Mouse (Mus musculus): ENCODE results near the gene Gabbr2. TPM values are rescaled to one million over a fixed set of nuclear protein-coding genes. Genes with fewer than 3 reads are reported as not detected.

Gene Gabbr2
- polyA plus RNA-seq, 1 experiment from 2014 or later: 0.08 TPM

- Histone ChIP-seq H3K36me3 (no peaks in the 10 kb centered on the region), H3K27me3 (replicated peaks) (0 out of 2 replicates have a peak, but pooled peaks cover 2% of the 10 kb centered on the region), H3K4me2 (peak overlapping the region; percentile 38), H3K4me1 (peaks cover 33% of the 10 kb centered on the region), H3K9me3 (replicated peaks) (no peaks in the 10 kb centered on the region), H3K9ac (no peak overlapping the region), H3K27ac (no peak overlapping the region), H3K4me3 (no peak overlapping the region)
- 43% methylated on average over 12 of the region's 12 CpGs for WGBS (ENCODE audit: insufficient replicate concordance)
- peak; percentile 67 for ATAC-seq
Observed at GRCm38 (mm10) chr4:46832834-46833544, 158.7 kb downstream of the Gabbr2 start.

GRCm38 (mm10) chr4:46829656-46830055 lies 162.0 kb downstream of the Gabbr2 start:
- no peak for ATAC-seq
- 13% methylated on average over 2 of the region's 2 CpGs for WGBS (ENCODE audit: insufficient replicate concordance)
- no peaks in the 10 kb centered on the region for H3K36me3 ChIP-seq

GRCm38 (mm10) chr4:46828141-46828571 lies 163.5 kb downstream of the Gabbr2 start:
- ATAC-seq: no peak
- 75% methylated on average over 5 of the region's 5 CpGs for WGBS (ENCODE audit: insufficient replicate concordance)
- Histone ChIP-seq H3K4me2 (no peak overlapping the region), H3K27ac (no peak overlapping the region), H3K36me3 (no peaks in the 10 kb centered on the region), H3K9me3 (replicated peaks) (no peaks in the 10 kb centered on the region), H3K4me3 (no peak overlapping the region), H3K27me3 (replicated peaks) (0 out of 2 replicates have a peak, but pooled peaks cover 2% of the 10 kb centered on the region), H3K4me1 (peaks cover 13% of the 10 kb centered on the region), H3K9ac (no peak overlapping the region)

More at GRCm38 (mm10) chr4:46829656-46830055, 162.0 kb downstream of the Gabbr2 start:
- 0 out of 2 replicates have a peak, but pooled peaks cover 2% of the 10 kb centered on the region for H3K27me3 ChIP-seq (replicated peaks)
- H3K4me3 ChIP-seq: no peak overlapping the region
- no peak overlapping the region for H3K9ac ChIP-seq
- H3K4me2 ChIP-seq: no peak overlapping the region
- H3K4me1 ChIP-seq: peaks cover 19% of the 10 kb centered on the region
- no peak overlapping the region for H3K27ac ChIP-seq
- H3K9me3 ChIP-seq (replicated peaks): no peaks in the 10 kb centered on the region

- H3K4me2 ChIP-seq: no peak overlapping the region
- H3K4me3 ChIP-seq: no peak overlapping the region
- ATAC-seq: no peak
- no peak overlapping the region for H3K27ac ChIP-seq
- no peak overlapping the region for H3K9ac ChIP-seq
- no peaks in the 10 kb centered on the region for H3K9me3 ChIP-seq (replicated peaks)
- H3K36me3 ChIP-seq: no peaks in the 10 kb centered on the region
- H3K27me3 ChIP-seq (replicated peaks): 0 out of 2 replicates have a peak, but pooled peaks cover 2% of the 10 kb centered on the region
- WGBS (ENCODE audit: insufficient replicate concordance): 64% methylated on average over 9 of the region's 9 CpGs
- peaks cover 6% of the 10 kb centered on the region; the same call in 1 of the 2 replicates for H3K4me1 ChIP-seq
Observed at GRCm38 (mm10) chr4:46827471-46827870, 164.2 kb downstream of the Gabbr2 start.

- Histone ChIP-seq H3K4me3 (no peak overlapping the region), H3K9ac (no peak overlapping the region), H3K27me3 (replicated peaks) (0 out of 2 replicates have a peak, but pooled peaks cover 9% of the 10 kb centered on the region), H3K36me3 (no peaks in the 10 kb centered on the region), H3K4me1 (0 out of 2 replicates have a peak, but pooled peaks cover 4% of the 10 kb centered on the region), H3K9me3 (replicated peaks) (no peaks in the 10 kb centered on the region), H3K27ac (no peak overlapping the region), H3K4me2 (no peak overlapping the region)
- no peak for ATAC-seq
- 78% methylated on average over 10 of the region's 10 CpGs for WGBS (ENCODE audit: insufficient replicate concordance)
Observed at GRCm38 (mm10) chr4:46825846-46826529, 165.7 kb downstream of the Gabbr2 start.

- H3K4me2 ChIP-seq: no peak overlapping the region
- no peak overlapping the region for H3K9ac ChIP-seq
- H3K36me3 ChIP-seq: no peaks in the 10 kb centered on the region
- 0 out of 2 replicates have a peak, but pooled peaks cover 4% of the 10 kb centered on the region for H3K4me1 ChIP-seq
- peaks cover 21% of the 10 kb centered on the region; the same call in 1 of the 2 replicates for H3K27me3 ChIP-seq (replicated peaks)
- H3K27ac ChIP-seq: no peak overlapping the region
- ATAC-seq: no peak
- 80% methylated on average over 14 of the region's 14 CpGs for WGBS (ENCODE audit: insufficient replicate concordance)
- no peak overlapping the region for H3K4me3 ChIP-seq
- H3K9me3 ChIP-seq (replicated peaks): no peaks in the 10 kb centered on the region
Observed at GRCm38 (mm10) chr4:46823738-46824137, 167.9 kb downstream of the Gabbr2 start.

GRCm38 (mm10) chr4:46821709-46822108 lies 170.0 kb downstream of the Gabbr2 start:
- no peak for ATAC-seq
- no peak overlapping the region for H3K4me2 ChIP-seq
- WGBS (ENCODE audit: insufficient replicate concordance): 75% methylated on average over 11 of the region's 11 CpGs
- no peaks in the 10 kb centered on the region for H3K9me3 ChIP-seq (replicated peaks)
- no peak overlapping the region for H3K4me3 ChIP-seq
- no peak overlapping the region for H3K27ac ChIP-seq
- H3K9ac ChIP-seq: no peak overlapping the region
- peaks cover 19% of the 10 kb centered on the region; the same call in 1 of the 2 replicates for H3K27me3 ChIP-seq (replicated peaks)
- no peaks in the 10 kb centered on the region for H3K4me1 ChIP-seq
- H3K36me3 ChIP-seq: no peaks in the 10 kb centered on the region

GRCm38 (mm10) chr4:46814954-46815353 lies 176.7 kb downstream of the Gabbr2 start:
- Histone ChIP-seq H3K27ac (no peak overlapping the region), H3K9ac (no peak overlapping the region), H3K27me3 (replicated peaks) (peaks cover 32% of the 10 kb centered on the region; the same call in 1 of the 2 replicates), H3K36me3 (no peaks in the 10 kb centered on the region), H3K9me3 (replicated peaks) (no peaks in the 10 kb centered on the region), H3K4me2 (no peak overlapping the region), H3K4me1 (no peaks in the 10 kb centered on the region), H3K4me3 (no peak overlapping the region)
- 64% methylated on average over 4 of the region's 4 CpGs for WGBS (ENCODE audit: insufficient replicate concordance)
- ATAC-seq: no peak

- no peak overlapping the region for H3K4me2 ChIP-seq
- H3K4me1 ChIP-seq: no peaks in the 10 kb centered on the region
- H3K27me3 ChIP-seq (replicated peaks): peaks cover 29% of the 10 kb centered on the region; the same call in 1 of the 2 replicates
- ATAC-seq: no peak
- H3K9me3 ChIP-seq (replicated peaks): no peaks in the 10 kb centered on the region
- no peaks in the 10 kb centered on the region for H3K36me3 ChIP-seq
- H3K4me3 ChIP-seq: no peak overlapping the region
- 65% methylated on average over 10 of the region's 10 CpGs for WGBS (ENCODE audit: insufficient replicate concordance)
- no peak overlapping the region for H3K27ac ChIP-seq
- H3K9ac ChIP-seq: no peak overlapping the region
Observed at GRCm38 (mm10) chr4:46814236-46814635, 177.4 kb downstream of the Gabbr2 start.

GRCm38 (mm10) chr4:46811165-46811564 lies 180.5 kb downstream of the Gabbr2 start:
- no peak for ATAC-seq
- no peaks in the 10 kb centered on the region for H3K36me3 ChIP-seq
- no peak overlapping the region for H3K4me3 ChIP-seq
- H3K4me2 ChIP-seq: no peak overlapping the region
- WGBS (ENCODE audit: insufficient replicate concordance): 37% methylated on average over 5 of the region's 5 CpGs
- H3K9ac ChIP-seq: no peak overlapping the region
- no peaks in the 10 kb centered on the region for H3K9me3 ChIP-seq (replicated peaks)
- H3K27me3 ChIP-seq (replicated peaks): peaks cover 25% of the 10 kb centered on the region; the same call in 1 of the 2 replicates
- H3K4me1 ChIP-seq: no peaks in the 10 kb centered on the region
- H3K27ac ChIP-seq: no peak overlapping the region

- no peak overlapping the region for H3K9ac ChIP-seq
- no peaks in the 10 kb centered on the region for H3K4me1 ChIP-seq
- no peak overlapping the region for H3K27ac ChIP-seq
- 61% methylated on average over 1 of the region's 1 CpGs for WGBS (ENCODE audit: insufficient replicate concordance)
- no peaks in the 10 kb centered on the region for H3K36me3 ChIP-seq
- H3K4me2 ChIP-seq: no peak overlapping the region
- H3K4me3 ChIP-seq: no peak overlapping the region
- ATAC-seq: no peak
- 0 out of 2 replicates have a peak, but pooled peaks cover 1% of the 10 kb centered on the region for H3K27me3 ChIP-seq (replicated peaks)
- no peaks in the 10 kb centered on the region for H3K9me3 ChIP-seq (replicated peaks)
Observed at GRCm38 (mm10) chr4:46806876-46807275, 184.8 kb downstream of the Gabbr2 start.

GRCm38 (mm10) chr4:46805910-46806309 lies 185.8 kb downstream of the Gabbr2 start:
- WGBS (ENCODE audit: insufficient replicate concordance): 58% methylated on average over 3 of the region's 3 CpGs
- no peak overlapping the region for H3K4me2 ChIP-seq
- no peak overlapping the region for H3K27ac ChIP-seq
- no peak overlapping the region for H3K9ac ChIP-seq
- H3K4me3 ChIP-seq: no peak overlapping the region
- H3K9me3 ChIP-seq (replicated peaks): no peaks in the 10 kb centered on the region
- no peaks in the 10 kb centered on the region for H3K27me3 ChIP-seq (replicated peaks)
- ATAC-seq: no peak
- no peaks in the 10 kb centered on the region for H3K4me1 ChIP-seq
- H3K36me3 ChIP-seq: no peaks in the 10 kb centered on the region

Measured in liver, embryonic 12.5 days (tissue).